Mouse (Mus musculus) left cerebral cortex, postnatal 4 days (tissue): Measurements from ENCODE around the gene Fcgbp. TPM values are rescaled to one million over a fixed set of nuclear protein-coding genes. Genes with fewer than 3 reads are reported as not detected.

Source experiments
- DNase-seq: peaks from one replicate; pipeline ENCODE4 v3.0.0-alpha.2; 2022
- intact Hi-C: fragments of 180-260 bp; cut with DNase I; formaldehyde crosslinking; loops from one replicate; pipeline ENCODE4 v1.15.1; 2025
- total RNA-seq, 2 experiments: library from RNA; stranded (reverse); gene quantifications; 2 replicates each; pipeline ENCODE4 v1.2.3; 2021

The Fcgbp gene
- total RNA-seq: under 1 TPM in 1 of 2 experiments, not detected in 1; 0.10 TPM

GRCm38 (mm10) chr7:28070531-28071298 is at the start of gene Fcgbp:
Gene Fcgbp, plus strand, starts transcription at chr7:28071236.
- no peak for DNase-seq
- intact Hi-C loops: no loop called here

- no peak for DNase-seq
- intact Hi-C loops: no loop called here
These were observed 26.5 kb upstream of the Fcgbp start for GRCm38 (mm10) chr7:28044524-28044923.

- DNase-seq: peak; percentile 99
- intact Hi-C loops: loop anchor here (5.0 kb wide), 1 partner anchor 118 kb away; the partner anchor contains the start of gene Fbl
These were observed 21.3 kb upstream of the Fcgbp start, which contains the start of gene Psmc4 for GRCm38 (mm10) chr7:28049476-28050409. Gene Psmc4, minus strand, starts transcription at chr7:28050101.

GRCm38 (mm10) chr7:28050584-28050983 is 20.5 kb upstream of the Fcgbp start:
- DNase-seq: no peak
- intact Hi-C loops: loop anchor here (5.0 kb wide), 1 partner anchor 117 kb away; the partner anchor contains the start of gene Fbl

GRCm38 (mm10) chr7:28053046-28053930 is 17.7 kb upstream of the Fcgbp start:
- intact Hi-C loops: loop anchor here (5.0 kb wide), 1 partner anchor 114 kb away; the partner anchor contains the start of gene Fbl
- no peak for DNase-seq

- intact Hi-C loops: no loop called here
- no peak for DNase-seq
These were observed 11.1 kb upstream of the Fcgbp start for GRCm38 (mm10) chr7:28059972-28060371.

GRCm38 (mm10) chr7:28068661-28069060 is 2.4 kb upstream of the Fcgbp start:
- DNase-seq: no peak
- intact Hi-C loops: no loop called here

GRCm38 (mm10) chr7:28069546-28070172 is 1.4 kb upstream of the Fcgbp start:
- DNase-seq: no peak
- intact Hi-C loops: no loop called here

- intact Hi-C loops: no loop called here
- DNase-seq: peak; percentile 28
These were observed 13.2 kb downstream of the Fcgbp start for GRCm38 (mm10) chr7:28084215-28084614.

- intact Hi-C loops: no loop called here
- DNase-seq: no peak
These were observed 15.2 kb downstream of the Fcgbp start for GRCm38 (mm10) chr7:28086236-28086635.

GRCm38 (mm10) chr7:28093541-28093940 is 22.5 kb downstream of the Fcgbp start:
- intact Hi-C loops: no loop called here
- DNase-seq: no peak

- intact Hi-C loops: no loop called here
- no peak for DNase-seq
These were observed 28.1 kb downstream of the Fcgbp start for GRCm38 (mm10) chr7:28099101-28099500.

- intact Hi-C loops: loop anchor here (10.0 kb wide), 1 partner anchor 54 kb away; no protein-coding TSS in a partner anchor
- peak; percentile 50 for DNase-seq
These were observed 29.9 kb downstream of the Fcgbp start for GRCm38 (mm10) chr7:28100596-28101590.

GRCm38 (mm10) chr7:28102936-28103335 is 31.9 kb downstream of the Fcgbp start:
- DNase-seq: peak; percentile 75
- intact Hi-C loops: loop anchor here (10.0 kb wide), 1 partner anchor 52 kb away; no protein-coding TSS in a partner anchor

- intact Hi-C loops: loop anchor here (10.0 kb wide), 1 partner anchor 50 kb away; no protein-coding TSS in a partner anchor
- peak; percentile 39 for DNase-seq
These were observed 33.6 kb downstream of the Fcgbp start for GRCm38 (mm10) chr7:28104670-28105069.

- intact Hi-C loops: loop anchor here (10.0 kb wide), 1 partner anchor 49 kb away; no protein-coding TSS in a partner anchor
- no peak for DNase-seq
These were observed 35.2 kb downstream of the Fcgbp start for GRCm38 (mm10) chr7:28106241-28106640.

- intact Hi-C loops: no loop called here
- no peak for DNase-seq
These were observed 43.6 kb downstream of the Fcgbp start for GRCm38 (mm10) chr7:28114648-28115047.

GRCm38 (mm10) chr7:28129166-28129565 is 58.1 kb downstream of the Fcgbp start, which contains the start of gene 9530053A07Rik:
Gene 9530053A07Rik, plus strand, starts transcription at chr7:28129466.
- DNase-seq: no peak
- intact Hi-C loops: no loop called here
